Mouse (Mus musculus): ENCODE results near the gene Snx15. TPM values are rescaled to one million over a fixed set of nuclear protein-coding genes. Genes with fewer than 3 reads are reported as not detected.
A peak's percentile ranks its signal among the peaks of the same experiment; 100 is the strongest.
"Not testable (repeated sequence)": the region's sequence is repeated elsewhere in the genome, so short reads cannot be mapped to it uniquely, and the experiment has no call there.

Gene Snx15
- total and polyA plus RNA-seq, 3 experiments, result 15.3 to 15.7 (median 15.6) TPM

DNA sequence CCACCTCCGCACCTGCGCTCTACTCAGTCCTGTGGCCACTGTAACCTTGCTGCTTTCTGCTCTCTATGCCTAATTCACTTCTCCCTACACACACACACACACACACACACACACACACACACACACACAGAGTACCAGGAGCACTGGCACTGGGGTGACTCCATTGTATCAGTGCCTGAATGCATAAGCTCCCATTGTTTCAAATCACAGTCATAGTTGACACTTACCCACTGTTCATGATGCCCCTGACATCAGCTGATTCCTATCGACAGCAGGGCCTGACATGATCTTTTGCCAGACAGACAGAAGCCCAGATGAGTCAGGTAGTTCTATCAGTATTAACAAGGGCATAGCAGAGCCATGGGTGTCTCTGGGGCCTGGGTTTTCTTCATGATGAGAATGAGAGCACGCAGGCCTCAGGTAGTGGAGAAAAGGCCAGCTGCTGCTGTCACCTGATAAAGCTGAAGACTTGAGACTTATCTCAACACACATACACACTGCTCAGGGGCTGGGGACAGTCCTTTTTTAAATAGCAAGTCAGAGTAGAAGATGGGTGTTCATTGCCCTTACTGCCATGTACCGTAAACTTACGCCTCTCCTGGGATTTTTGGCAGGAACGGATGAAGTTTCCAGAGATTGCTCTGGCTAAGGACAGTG, 4.2 kb upstream of the Snx15 start:
- Histone ChIP-seq H3K27ac (ENCODE audit: insufficient read depth, low read depth) (no peak overlapping the region), H3K36me3 (replicated peaks in 1 of 2; ENCODE audit: control insufficient read depth in 1 of 2, insufficient read depth in 1 of 2, low read length in 1 of 2) (peaks cover 2 to 38% of the 10 kb centered on the region in 2 experiments), H3K79me2 (replicated peaks; ENCODE audit: control insufficient read depth, extremely low read depth, insufficient read depth, poor library complexity, severe bottlenecking) (no peaks in the 10 kb centered on the region), H3K9me3 (replicated peaks; ENCODE audit: low read length) (no peaks in the 10 kb centered on the region), H3K4me2 (ENCODE audit: insufficient read depth, low read depth, poor library complexity, severe bottlenecking) (no peak overlapping the region), H3K4me1 (ENCODE audit: control insufficient read depth in 1 of 2, insufficient read depth in 2 of 2) (peaks cover 4 to 5% of the 10 kb centered on the region in 2 experiments; a peak in 3 of 4 replicates), H3K9ac (ENCODE audit: insufficient read depth, low read depth) (no peak overlapping the region), H3K27me3 (replicated peaks) (no peaks in the 10 kb centered on the region), H3K4me3 (replicated peaks in 1 of 3; ENCODE audit: low read depth in 2 of 3, low read length in 2 of 3, poor library complexity in 1 of 3) (no peak overlapping the region)
- dilution Hi-C loops (cut with MboI; ENCODE audit: extremely low pct_ligation_motif_present, extremely low pct_unique_long_range_greater_than_20kb, low sequenced_read_pairs), result no loop called here
- in situ Hi-C loops (cut with MboI; ENCODE audit: low pct_ligation_motif_present, low pct_unique_long_range_greater_than_20kb, low sequenced_read_pairs), result no loop called here
- TF ChIP-seq CHD2 (IDR thresholded peaks at IDR 0.05; ENCODE audit: low read length) (no peak), ZNF384 (IDR thresholded peaks at IDR 0.05; ENCODE audit: low read depth, low read length) (no peak)
- DNase-seq (ENCODE audit: extremely low read depth), result no peak

DNA sequence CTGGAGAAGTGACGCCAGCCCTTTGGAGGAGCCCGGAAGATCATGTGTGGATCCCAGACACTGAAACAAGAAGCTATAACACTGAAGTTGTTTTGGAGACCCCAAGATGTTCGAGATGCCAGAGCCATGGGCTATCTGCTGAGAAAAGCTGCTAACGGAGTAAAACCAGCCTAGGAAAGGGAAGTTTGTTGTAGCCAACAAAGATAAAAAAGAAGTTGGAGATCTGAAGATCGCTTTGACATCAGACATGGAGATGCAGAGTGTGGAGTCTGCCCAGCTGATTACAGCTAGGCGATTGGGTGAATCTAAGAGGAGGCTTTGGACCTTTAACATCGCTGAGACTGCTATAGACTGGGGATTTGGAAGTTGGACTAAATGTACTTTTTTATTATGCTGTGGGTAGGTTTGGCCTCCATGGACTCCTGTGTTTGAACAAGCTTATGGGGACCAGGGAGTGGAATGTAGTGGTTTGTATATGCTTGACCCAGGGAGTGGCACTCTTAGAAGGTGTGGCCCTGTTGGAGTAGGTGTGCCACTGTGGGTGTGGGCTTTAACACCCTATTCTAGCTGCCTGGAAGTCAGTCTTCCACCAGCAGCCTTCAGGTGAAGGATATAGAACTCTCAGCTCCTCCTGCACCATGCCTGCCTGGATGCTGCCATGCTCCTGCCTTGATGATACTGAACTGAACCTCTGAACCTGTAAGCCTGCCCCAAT, 2.5 kb upstream of the Snx15 start:
- in situ Hi-C loops (cut with MboI; ENCODE audit: low pct_ligation_motif_present, low pct_unique_long_range_greater_than_20kb, low sequenced_read_pairs); dilution Hi-C loops (cut with MboI; ENCODE audit: extremely low pct_ligation_motif_present, extremely low pct_unique_long_range_greater_than_20kb, low sequenced_read_pairs); H3K4me3 ChIP-seq (replicated peaks in 1 of 3; ENCODE audit: low read depth in 2 of 3, low read length in 2 of 3, poor library complexity in 1 of 3); H3K4me2 ChIP-seq (ENCODE audit: insufficient read depth, low read depth, poor library complexity, severe bottlenecking); H3K79me2 ChIP-seq (replicated peaks; ENCODE audit: control insufficient read depth, extremely low read depth, insufficient read depth, poor library complexity, severe bottlenecking); H3K27ac ChIP-seq (ENCODE audit: insufficient read depth, low read depth); H3K27me3 ChIP-seq (replicated peaks); H3K9me3 ChIP-seq (replicated peaks; ENCODE audit: low read length); DNase-seq (ENCODE audit: extremely low read depth); H3K4me1 ChIP-seq (ENCODE audit: control insufficient read depth in 1 of 2, insufficient read depth in 2 of 2); H3K9ac ChIP-seq (ENCODE audit: insufficient read depth, low read depth): not testable (repeated sequence)
- H3K36me3 ChIP-seq (replicated peaks in 1 of 2; ENCODE audit: control insufficient read depth in 1 of 2, insufficient read depth in 1 of 2, low read length in 1 of 2), result peaks cover 0 to 23% of the 10 kb centered on the region in 2 experiments

DNA sequence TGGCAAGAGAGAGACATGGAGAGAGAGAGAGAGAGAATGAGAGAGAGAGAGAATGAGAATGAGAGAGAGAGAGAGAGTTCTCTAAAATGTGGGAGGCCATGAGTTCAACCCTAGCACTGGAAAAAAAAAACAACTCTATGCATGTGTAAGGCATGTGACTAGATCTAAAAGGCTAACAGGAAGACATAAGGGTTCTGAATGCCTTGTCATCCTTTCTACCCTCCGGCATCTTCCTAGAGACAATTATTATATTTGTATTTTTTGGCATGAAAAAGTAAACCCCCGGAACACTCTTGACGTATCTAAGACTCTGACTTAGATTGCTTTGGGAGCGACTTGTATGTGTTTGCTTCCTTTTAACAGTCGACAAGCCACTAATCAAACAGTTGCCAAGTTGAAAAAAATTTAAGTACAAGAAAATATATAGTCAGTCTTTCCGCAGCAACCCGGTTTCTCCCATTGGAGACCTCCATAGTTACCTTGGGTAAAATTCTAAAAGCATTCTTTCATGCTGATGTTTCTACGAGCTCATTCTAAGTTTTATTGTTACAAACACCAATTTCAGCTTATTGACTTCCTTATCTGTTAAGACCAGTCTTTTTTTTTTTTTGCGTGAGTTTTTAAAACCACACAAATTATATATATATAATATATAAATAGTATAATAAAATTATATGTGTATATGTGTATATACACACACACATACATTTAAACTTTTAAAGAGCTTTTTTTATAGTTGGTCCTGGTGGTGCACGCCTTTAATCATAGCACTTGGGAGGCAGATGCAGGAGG, 1.1 kb downstream of the Snx15 start:
- in situ Hi-C loops (cut with MboI; ENCODE audit: low pct_ligation_motif_present, low pct_unique_long_range_greater_than_20kb, low sequenced_read_pairs), result loop anchor here (10.0 kb wide), 1 partner anchor 162 kb away; the partner anchor contains the start of gene Pola2
- Histone ChIP-seq H3K36me3 (replicated peaks in 1 of 2; ENCODE audit: control insufficient read depth in 1 of 2, insufficient read depth in 1 of 2, low read length in 1 of 2) (peaks cover 0 to 14% of the 10 kb centered on the region in 2 experiments), H3K27ac (ENCODE audit: insufficient read depth, low read depth) (no peak overlapping the region), H3K27me3 (replicated peaks) (no peaks in the 10 kb centered on the region), H3K4me2 (ENCODE audit: insufficient read depth, low read depth, poor library complexity, severe bottlenecking) (peak overlapping the region; percentile 71), H3K79me2 (replicated peaks; ENCODE audit: control insufficient read depth, extremely low read depth, insufficient read depth, poor library complexity, severe bottlenecking) (no peaks in the 10 kb centered on the region), H3K4me3 (replicated peaks in 1 of 3; ENCODE audit: low read depth in 2 of 3, low read length in 2 of 3, poor library complexity in 1 of 3) (peak overlapping the region; percentile 30 to 56 (median 55)), H3K9ac (ENCODE audit: insufficient read depth, low read depth) (peak overlapping the region; percentile 58), H3K4me1 (ENCODE audit: control insufficient read depth in 1 of 2, insufficient read depth in 2 of 2) (peaks cover 2 to 9% of the 10 kb centered on the region in 2 experiments; a peak in 3 of 4 replicates), H3K9me3 (replicated peaks; ENCODE audit: low read length) (no peaks in the 10 kb centered on the region)
- no peak for TF ChIP-seq MAFK (IDR thresholded peaks at IDR 0.05; ENCODE audit: insufficient replicate concordance, low read length)
- peak; percentile 19; the same call in 1 of the 2 replicates for TF ChIP-seq BHLHE40 (IDR thresholded peaks at IDR 0.05; ENCODE audit: low read depth, low read length)
- no peak for TF ChIP-seq ZKSCAN1 (IDR thresholded peaks at IDR 0.05; ENCODE audit: borderline replicate concordance, low read depth, low read length)
- no peak for TF ChIP-seq MYC (IDR thresholded peaks at IDR 0.05; ENCODE audit: low read depth, low read length)
- DNase-seq (ENCODE audit: extremely low read depth), result no peak
- dilution Hi-C loops (cut with MboI; ENCODE audit: extremely low pct_ligation_motif_present, extremely low pct_unique_long_range_greater_than_20kb, low sequenced_read_pairs), result no loop called here

Measured in CH12.LX (cell line).